In genomic region chr2:50373006-50373405, GRCm38 (mm10) we compare ENCODE assay signal across 8 mouse cellular contexts.
"Had no signal": no experiment of that assay in that cellular context is flagged by ENCODE, and none has a peak within 500 bp of the region (broad histone marks: within the 10 kb centered on the region; RNA-seq: fewer than 3 reads in every experiment).

No protein-coding gene starts in this region.

- H3K9me3 ChIP-seq: liver, embryonic 12.5 days; lung, embryonic 15.5 days; midbrain, embryonic 13.5 days had no signal

- H3K27me3 ChIP-seq: liver, embryonic 12.5 days; lung, embryonic 15.5 days; midbrain, embryonic 13.5 days had no signal

- H3K36me3 ChIP-seq: liver, embryonic 12.5 days; lung, embryonic 15.5 days; midbrain, embryonic 13.5 days had no signal

- H3K4me3 ChIP-seq: layer of hippocampus, adult 2 months; liver, embryonic 12.5 days; lung, embryonic 15.5 days; midbrain, embryonic 13.5 days had no signal

- DNase-seq: kidney, adult 8-10 months; left cerebral cortex, postnatal 4 days; thymus, adult 18-20 months; thymus, postnatal 14 days had no signal

- H3K27ac ChIP-seq: layer of hippocampus, adult 2 months; liver, embryonic 12.5 days; lung, embryonic 15.5 days; midbrain, embryonic 13.5 days had no signal

- H3K4me1 ChIP-seq: liver, embryonic 12.5 days; lung, embryonic 15.5 days had no signal

- H3K4me2 ChIP-seq: liver, embryonic 12.5 days; lung, embryonic 15.5 days; midbrain, embryonic 13.5 days had no signal

- H3K9ac ChIP-seq: liver, embryonic 12.5 days; lung, embryonic 15.5 days; midbrain, embryonic 13.5 days had no signal

- ATAC-seq: liver, embryonic 12.5 days; midbrain, embryonic 13.5 days had no signal
